Mouse (Mus musculus) right cerebral cortex, postnatal 10 days (tissue): ENCODE measurements around the gene H2-DMb1.

Experiments used
- DNase-seq, 2 experiments: peaks; one replicate each; pipeline ENCODE4 v3.0.0; 2021; ENCODE audit warnings: low spot score in 2 of 2

The H2-DMb1 gene

GRCm38 (mm10) chr17:34152923-34153322, at the start of gene H2-DMb1:
H2-DMb1 (plus strand) TSS chr17:34153072.
- DNase-seq = peak; percentile 64 to 65

GRCm38 (mm10) chr17:34104804-34105203, 48.1 kb upstream of the H2-DMb1 start:
- DNase-seq = no peak

GRCm38 (mm10) chr17:34106555-34106954, 46.3 kb upstream of the H2-DMb1 start:
- DNase-seq = no peak

GRCm38 (mm10) chr17:34107109-34107867, 45.6 kb upstream of the H2-DMb1 start:
- no peak for DNase-seq

- DNase-seq = no peak
Observed at GRCm38 (mm10) chr17:34108460-34108859, 44.4 kb upstream of the H2-DMb1 start.

- peak in 1 of 2 experiments; percentile 58 for DNase-seq
Observed at GRCm38 (mm10) chr17:34109038-34109805, 43.6 kb upstream of the H2-DMb1 start.

- no peak for DNase-seq
Observed at GRCm38 (mm10) chr17:34109806-34110195, 43.1 kb upstream of the H2-DMb1 start.

GRCm38 (mm10) chr17:34110309-34110708, 42.6 kb upstream of the H2-DMb1 start:
- no peak for DNase-seq

GRCm38 (mm10) chr17:34114114-34114513, 38.8 kb upstream of the H2-DMb1 start:
- DNase-seq = no peak

GRCm38 (mm10) chr17:34116736-34117370, 36.0 kb upstream of the H2-DMb1 start:
- no peak for DNase-seq

GRCm38 (mm10) chr17:34117421-34118112, 35.3 kb upstream of the H2-DMb1 start:
- DNase-seq = no peak

- peak; percentile 67 to 72 for DNase-seq
Observed at GRCm38 (mm10) chr17:34118113-34118872, 34.6 kb upstream of the H2-DMb1 start.

- DNase-seq = no peak
Observed at GRCm38 (mm10) chr17:34118873-34119248, 34.0 kb upstream of the H2-DMb1 start.

- peak; percentile 99 to 100 for DNase-seq
Observed at GRCm38 (mm10) chr17:34119249-34120179, 33.4 kb upstream of the H2-DMb1 start, which contains the start of gene H2-DMa. H2-DMa (plus strand) TSS chr17:34119541.

- peak; percentile 95 for DNase-seq
Observed at GRCm38 (mm10) chr17:34120180-34120723, 32.6 kb upstream of the H2-DMb1 start.

- peak; percentile 85 for DNase-seq
Observed at GRCm38 (mm10) chr17:34120814-34121171, 32.1 kb upstream of the H2-DMb1 start.

- peak; percentile 92 to 94 for DNase-seq
Observed at GRCm38 (mm10) chr17:34121172-34121878, 31.5 kb upstream of the H2-DMb1 start.

GRCm38 (mm10) chr17:34121879-34122187, 31.0 kb upstream of the H2-DMb1 start:
- peak; percentile 82 to 85 for DNase-seq
